Comparison of ENCODE assay signal across 13 mouse cellular contexts in the genomic region with DNA sequence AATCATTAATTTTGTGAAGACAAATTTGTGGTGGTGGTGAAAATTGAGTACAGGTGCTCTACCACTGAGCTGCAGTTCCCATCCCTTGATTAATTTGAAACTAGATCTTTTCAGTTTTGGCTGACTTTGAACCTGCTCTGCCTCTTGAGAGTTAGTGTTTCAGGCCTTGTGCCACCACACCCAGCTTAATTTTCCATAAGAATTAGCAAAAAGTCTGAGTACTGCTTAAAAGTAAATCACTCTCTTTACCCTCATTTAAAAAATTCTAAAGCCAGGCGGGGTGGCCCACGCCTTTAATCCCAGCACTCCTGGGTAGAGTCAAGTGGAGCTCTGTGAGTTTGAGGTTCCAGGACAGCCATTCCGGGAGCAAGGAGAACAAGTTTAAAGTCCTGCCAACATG. TPM values are rescaled to one million over a fixed set of nuclear protein-coding genes. Genes with fewer than 3 reads are reported as not detected.
A peak's percentile ranks its signal among the peaks of the same experiment; 100 is the strongest.
DNase-seq lines count a peak whose midpoint lies in the region.
"Had no signal": no experiment of that assay in that cellular context is flagged by ENCODE, and none has a peak within 500 bp of the region (broad histone marks: within the 10 kb centered on the region; RNA-seq: fewer than 3 reads in every experiment).

No protein-coding gene starts in this region.

- DNase-seq in kidney, adult 9 months: peak; percentile 25
- DNase-seq in kidney, postnatal 36 days: no peak
- DNase-seq in ES-CJ7 (ENCODE audit: low read depth, low spot score): peak; percentile 90
- peak; percentile 93 for DNase-seq in ZHBTc4 (ENCODE audit: low read depth, low spot score)
- DNase-seq in urinary bladder, adult 2 months (ENCODE audit: low spot score): no peak
- no peak for DNase-seq in adipocyte (ENCODE audit: low spot score)
- DNase-seq: adrenal gland, postnatal 14 days; cerebellum, adult 2 months; cerebellum, postnatal 10 days; embryo, embryonic 11 days; gastrocnemius, postnatal 10 days; heart, adult 18-20 months; heart, postnatal 14 days had no signal

RNA-seq across cellular contexts. Expression of gene Fxr1, which starts 16.0 kb away (rescaled TPM):
- 52.3 and 58.3 TPM in 2 replicates for polyA plus RNA-seq in urinary bladder, adult 2 months (2012; rRNA removed)

RNA-seq across cellular contexts. Expression of gene Dnajc19, which starts 45.4 kb away (rescaled TPM):
- polyA plus RNA-seq in urinary bladder, adult 2 months (2012; rRNA removed): 87.7 and 94.8 TPM in 2 replicates

Comparison
In these comparisons a context has a peak if more than half of its experiments do, and no peak if none do; other contexts are left out.
1. DNase-seq: peak in kidney, adult 9 months (single experiment), ES-CJ7 (single experiment) and ZHBTc4 (single experiment); none in kidney, postnatal 36 days (0 of 2), urinary bladder, adult 2 months (single experiment) and adipocyte (single experiment).